Mouse (Mus musculus) myocyte (in vitro differentiated cells): ENCODE results near the gene Sec22b. TPM values are rescaled to one million over a fixed set of nuclear protein-coding genes. Genes with fewer than 3 reads are reported as not detected.

ENCODE experiments used
- H3K27me3 ChIP-seq: one replicate; pipeline ENCODE4 v1.6.1; 2011; ENCODE audit not compliant: control insufficient read depth, insufficient read depth, insufficient read length
- H3K36me3 ChIP-seq: one replicate; pipeline ENCODE4 v1.6.1; 2011; ENCODE audit not compliant: control insufficient read depth, insufficient read depth
- H3K4me2 ChIP-seq: one replicate; pipeline ENCODE4 v1.6.1; 2011; ENCODE audit warnings: low read depth, control low read depth
- H3K4me3 ChIP-seq: one replicate; pipeline ENCODE4 v1.5.1; 2011; ENCODE audit warnings: mild to moderate bottlenecking, control low read depth, moderate library complexity
- H3K79me2 ChIP-seq: one replicate; pipeline ENCODE4 v1.6.1; 2011; ENCODE audit not compliant: control insufficient read depth, insufficient read depth
- H3ac ChIP-seq: one replicate; pipeline ENCODE4 v1.6.1; 2011; ENCODE audit not compliant: control insufficient read depth, insufficient read length
- CEBPB ChIP-seq: IDR thresholded peaks from 2 replicates; pipeline ENCODE4 v1.6.1; 2011; ENCODE audit warnings: mild to moderate bottlenecking, moderate library complexity; ENCODE audit not compliant: poor library complexity, insufficient read depth, severe bottlenecking
- E2F4 ChIP-seq: IDR thresholded peaks from one replicate; pipeline ENCODE4 v1.6.1; 2011; ENCODE audit warnings: mild to moderate bottlenecking, control low read depth, moderate library complexity; ENCODE audit not compliant: insufficient read depth
- MAX ChIP-seq: IDR thresholded peaks from one replicate; pipeline ENCODE4 v1.6.1; 2011; ENCODE audit warnings: low read depth, mild to moderate bottlenecking, control low read depth
- MYOD1 ChIP-seq, 3 experiments: IDR thresholded peaks; one replicate each; pipeline ENCODE4 v1.6.1; 2011; ENCODE audit warnings: control low read depth in 2 of 3, low read depth in 2 of 3, mild to moderate bottlenecking in 2 of 3, moderate library complexity in 1 of 3; ENCODE audit not compliant: insufficient read length in 2 of 3, control insufficient read depth in 1 of 3
- MYOG ChIP-seq, 3 experiments: IDR thresholded peaks; one replicate each; pipeline ENCODE4 v1.6.1; 2011; ENCODE audit warnings: control low read depth in 2 of 3, low read depth in 2 of 3, mild to moderate bottlenecking in 2 of 3; ENCODE audit not compliant: insufficient read length in 2 of 3, control insufficient read depth in 1 of 3, insufficient read depth in 1 of 3
- POLR2A ChIP-seq: IDR thresholded peaks from one replicate; pipeline ENCODE4 v1.6.1; 2011; ENCODE audit warnings: low read depth, mild to moderate bottlenecking, control low read depth, moderate library complexity; ENCODE audit not compliant: insufficient read length
- POLR2AphosphoS2 ChIP-seq: IDR thresholded peaks from one replicate; pipeline ENCODE4 v1.6.1; 2011; ENCODE audit warnings: low read depth, control low read depth; ENCODE audit not compliant: insufficient read length
- REST ChIP-seq: IDR thresholded peaks from one replicate; pipeline ENCODE4 v1.6.1; 2011; ENCODE audit warnings: mild to moderate bottlenecking, control low read depth, moderate library complexity; ENCODE audit not compliant: insufficient read depth, insufficient read length
- SRF ChIP-seq: IDR thresholded peaks from one replicate; pipeline ENCODE4 v1.6.1; 2011; ENCODE audit warnings: low read depth; ENCODE audit not compliant: control insufficient read depth, insufficient read length
- TCF12 ChIP-seq: IDR thresholded peaks from one replicate; pipeline ENCODE4 v1.6.1; 2011; ENCODE audit warnings: mild to moderate bottlenecking, control low read depth; ENCODE audit not compliant: poor library complexity, insufficient read depth, severe bottlenecking
- TCF3 ChIP-seq: IDR thresholded peaks from one replicate; pipeline ENCODE4 v1.6.1; 2011; ENCODE audit warnings: low read depth, control low read depth; ENCODE audit not compliant: insufficient read length
- USF1 ChIP-seq: IDR thresholded peaks from one replicate; pipeline ENCODE4 v1.6.1; 2011; ENCODE audit warnings: low read depth, mild to moderate bottlenecking, control low read depth, moderate library complexity
- polyA plus RNA-seq: library from polyadenylated mRNA; unstranded; fragments of >200 nt; fragmentation: generic; extraction: Trizol; gene quantifications from one replicate; pipeline ENCODE4 v1.2.1, GENCODE M21; 2012; ENCODE audit warnings: missing spikeins

The Sec22b gene
- polyA plus RNA-seq, 1 experiment, result 55.6 TPM

DNA sequence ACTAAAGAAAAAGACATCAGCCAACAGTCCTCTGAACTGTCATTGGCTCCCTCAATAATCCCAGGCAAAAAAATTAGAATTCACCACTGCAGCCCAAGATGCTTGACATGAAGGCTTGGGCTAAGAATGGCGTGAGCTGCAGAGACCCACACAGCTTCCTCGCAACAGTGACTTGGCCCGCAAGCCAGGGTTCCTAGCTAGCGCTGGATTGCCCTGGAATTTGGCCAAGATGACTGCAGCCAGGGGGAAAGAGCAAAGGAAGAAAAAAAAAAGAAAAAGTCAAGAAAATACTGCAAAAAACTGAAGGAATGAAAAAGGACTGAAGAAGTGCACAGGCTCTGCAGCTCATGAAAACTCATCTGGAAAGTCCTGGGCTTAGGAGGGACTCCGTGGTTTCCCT is 43.5 kb downstream of the Sec22b start:
- H3K36me3 ChIP-seq, result no peaks in the 10 kb centered on the region
- H3K79me2 ChIP-seq, result no peaks in the 10 kb centered on the region
- TF ChIP-seq POLR2A, result no peak
- TF ChIP-seq USF1, result no peak
- no peak for TF ChIP-seq SRF
- TF ChIP-seq MYOG (IDR thresholded peaks at IDR 0.05; ENCODE audit: control insufficient read depth in 1 of 3, insufficient read depth in 1 of 3, insufficient read length in 2 of 3, low read depth in 2 of 3), result no peak
- no peak for TF ChIP-seq MYOD1 (IDR thresholded peaks at IDR 0.05; ENCODE audit: control insufficient read depth in 1 of 3, insufficient read length in 2 of 3, low read depth in 2 of 3)
- no peak for TF ChIP-seq MAX
- no peak for TF ChIP-seq POLR2AphosphoS2
- TF ChIP-seq E2F4, result no peak
- TF ChIP-seq TCF12, result no peak
- no peak for TF ChIP-seq REST
- TF ChIP-seq CEBPB, result no peak
- TF ChIP-seq TCF3, result no peak
- H3K27me3 ChIP-seq, result no peaks in the 10 kb centered on the region
- H3ac ChIP-seq, result no peak overlapping the region
- no peak overlapping the region for H3K4me3 ChIP-seq
- H3K4me2 ChIP-seq, result no peak overlapping the region

DNA sequence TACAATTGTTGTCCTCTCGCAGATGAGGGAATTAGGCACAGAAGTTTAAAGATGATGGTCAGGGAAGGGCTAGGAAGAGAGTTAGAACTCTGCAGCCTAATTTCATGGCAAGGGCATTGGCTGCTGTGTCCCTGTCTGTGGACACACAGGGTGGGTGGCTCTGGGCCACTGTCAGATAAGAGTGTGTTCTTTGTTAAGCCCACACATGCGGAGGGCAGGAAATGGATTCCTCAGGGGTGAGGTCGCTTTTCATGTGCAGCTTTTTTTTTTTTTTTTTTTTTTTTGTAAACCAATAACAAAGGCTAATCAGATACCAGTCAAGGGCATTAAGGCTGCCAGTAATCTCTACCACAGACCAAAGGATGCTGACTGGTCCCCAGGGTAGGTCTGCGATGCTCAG is 45.4 kb downstream of the Sec22b start:
- H3K79me2 ChIP-seq, result no peaks in the 10 kb centered on the region
- TF ChIP-seq MYOD1 (IDR thresholded peaks at IDR 0.05; ENCODE audit: control insufficient read depth in 1 of 3, insufficient read length in 2 of 3, low read depth in 2 of 3), result peak in 1 of 3 experiments; percentile 7
- TF ChIP-seq USF1, result no peak
- TF ChIP-seq MYOG (IDR thresholded peaks at IDR 0.05; ENCODE audit: control insufficient read depth in 1 of 3, insufficient read depth in 1 of 3, insufficient read length in 2 of 3, low read depth in 2 of 3), result peak in 1 of 3 experiments; percentile 7
- H3K27me3 ChIP-seq, result no peaks in the 10 kb centered on the region
- H3K36me3 ChIP-seq, result no peaks in the 10 kb centered on the region
- no peak overlapping the region for H3K4me3 ChIP-seq
- peak overlapping the region; percentile 40 for H3K4me2 ChIP-seq
- H3ac ChIP-seq, result no peak overlapping the region

DNA sequence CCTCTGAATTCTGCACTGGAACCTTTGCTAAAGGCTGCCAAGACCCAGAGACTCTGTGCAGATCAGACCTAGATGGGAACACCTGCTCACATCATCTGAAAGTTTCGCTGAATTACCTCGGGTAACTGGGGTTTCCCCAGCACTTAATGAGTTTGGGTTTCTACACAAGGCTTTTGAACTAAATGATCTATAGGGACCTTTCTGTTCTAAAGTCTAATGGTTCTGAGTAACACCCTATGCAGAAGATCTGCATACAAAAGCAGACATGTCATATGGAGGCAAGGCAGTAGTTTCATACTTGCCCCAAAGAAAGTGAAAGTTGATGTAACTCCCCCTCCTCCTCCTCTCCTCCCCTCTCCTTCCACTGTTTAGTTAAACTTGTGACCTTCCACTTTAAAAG is 47.5 kb downstream of the Sec22b start:
- Histone ChIP-seq H3K79me2 (no peaks in the 10 kb centered on the region), H3ac (no peak overlapping the region), H3K36me3 (no peaks in the 10 kb centered on the region), H3K4me2 (no peak overlapping the region), H3K4me3 (no peak overlapping the region), H3K27me3 (no peaks in the 10 kb centered on the region)
- TF ChIP-seq MYOD1 (IDR thresholded peaks at IDR 0.05; ENCODE audit: control insufficient read depth in 1 of 3, insufficient read length in 2 of 3, low read depth in 2 of 3), result no peak
- TF ChIP-seq E2F4, result no peak
- TF ChIP-seq POLR2A, result no peak
- TF ChIP-seq TCF3, result no peak
- no peak for TF ChIP-seq USF1
- no peak for TF ChIP-seq SRF
- TF ChIP-seq MYOG (IDR thresholded peaks at IDR 0.05; ENCODE audit: control insufficient read depth in 1 of 3, insufficient read depth in 1 of 3, insufficient read length in 2 of 3, low read depth in 2 of 3), result no peak
- no peak for TF ChIP-seq POLR2AphosphoS2

DNA sequence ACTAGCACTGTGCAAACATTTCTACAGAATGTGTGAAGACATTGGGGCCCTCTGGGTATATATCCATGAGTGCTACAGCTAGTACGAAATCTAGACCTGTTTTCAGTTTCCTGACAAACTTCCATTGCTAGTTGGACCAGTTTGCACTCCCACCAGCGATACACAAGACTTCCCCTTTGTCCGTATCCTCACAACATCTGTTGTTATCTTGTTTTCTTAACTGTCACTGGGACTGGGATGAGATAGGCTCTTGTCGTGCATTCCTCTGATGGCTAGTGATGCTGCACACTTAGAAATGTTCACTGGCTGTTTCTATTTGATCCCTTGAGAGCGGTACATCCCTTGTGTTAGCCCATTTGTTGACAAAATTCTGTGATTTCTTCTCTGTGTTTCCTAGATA is 49.0 kb downstream of the Sec22b start:
- Histone ChIP-seq H3K4me2 (no peak overlapping the region), H3K4me3 (no peak overlapping the region), H3K27me3 (no peaks in the 10 kb centered on the region), H3ac (no peak overlapping the region), H3K36me3 (no peaks in the 10 kb centered on the region), H3K79me2 (no peaks in the 10 kb centered on the region)
- TF ChIP-seq CEBPB, result no peak

DNA sequence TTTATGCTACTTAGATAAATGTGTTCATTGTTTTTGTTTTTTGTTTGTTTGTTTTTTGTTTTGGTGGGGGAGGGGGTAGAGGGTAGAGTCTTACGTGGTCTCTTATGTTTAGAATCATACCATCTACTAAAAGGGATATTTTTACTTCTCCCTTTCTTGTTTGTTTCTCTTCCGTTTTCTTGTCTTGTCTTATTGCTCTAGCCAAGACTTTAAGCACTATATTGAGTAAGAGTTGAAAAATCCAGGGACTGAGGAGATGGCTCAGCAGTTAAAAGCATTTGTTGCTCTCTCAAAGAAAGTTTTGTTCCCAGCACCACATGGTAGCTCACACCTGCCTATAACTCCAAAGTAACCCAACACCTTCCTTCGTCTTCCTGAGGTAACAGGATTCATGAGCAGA is 50.1 kb downstream of the Sec22b start:
- no peaks in the 10 kb centered on the region for H3K79me2 ChIP-seq
- H3K27me3 ChIP-seq, result no peaks in the 10 kb centered on the region
- H3K4me2 ChIP-seq, result no peak overlapping the region
- H3ac ChIP-seq, result no peak overlapping the region
- no peaks in the 10 kb centered on the region for H3K36me3 ChIP-seq
- no peak overlapping the region for H3K4me3 ChIP-seq
- no peak for TF ChIP-seq MYOG (IDR thresholded peaks at IDR 0.05; ENCODE audit: control insufficient read depth in 1 of 3, insufficient read depth in 1 of 3, insufficient read length in 2 of 3, low read depth in 2 of 3)
- TF ChIP-seq POLR2A, result no peak
- TF ChIP-seq REST, result no peak
- TF ChIP-seq SRF, result no peak
- no peak for TF ChIP-seq MAX
- no peak for TF ChIP-seq E2F4
- TF ChIP-seq TCF12, result no peak
- no peak for TF ChIP-seq CEBPB
- TF ChIP-seq TCF3, result no peak
- no peak for TF ChIP-seq USF1
- no peak for TF ChIP-seq MYOD1 (IDR thresholded peaks at IDR 0.05; ENCODE audit: control insufficient read depth in 1 of 3, insufficient read length in 2 of 3, low read depth in 2 of 3)
- TF ChIP-seq POLR2AphosphoS2, result no peak
